Mouse (Mus musculus): Measurements from ENCODE around the gene Pml. TPM values are rescaled to one million over a fixed set of nuclear protein-coding genes. Genes with fewer than 3 reads are reported as not detected.
"Not testable (repeated sequence)": the region's sequence is repeated elsewhere in the genome, so short reads cannot be mapped to it uniquely, and the experiment has no call there.

The Pml gene
- polyA plus RNA-seq, 1 experiment from 2014 or later, result 37.1 TPM

- no peak overlapping the region for H3K27ac ChIP-seq
- WGBS (ENCODE audit: missing documents), result 48% methylated on average over 10 of the region's 10 CpGs
- H3K4me3 ChIP-seq (ENCODE audit: inconsistent target), result no peak overlapping the region
- H3K36me3 ChIP-seq (ENCODE audit: inconsistent target), result peaks cover 41% of the 10 kb centered on the region
- peaks cover 18% of the 10 kb centered on the region; the same call in 1 of the 2 replicates for H3K79me2 ChIP-seq (ENCODE audit: inconsistent target)
These were observed 6.4 kb upstream of the Pml start for GRCm38 (mm10) chr9:58255704-58256685.

GRCm38 (mm10) chr9:58255105-58255504 is 5.5 kb upstream of the Pml start:
- WGBS (ENCODE audit: missing documents), result 91% methylated on average over 1 of the region's 2 CpGs

GRCm38 (mm10) chr9:58253805-58254122 is 4.2 kb upstream of the Pml start:
- WGBS (ENCODE audit: missing documents), result 75% methylated on average over 2 of the region's 5 CpGs
- Histone ChIP-seq H3K27ac (peak overlapping the region; percentile 69), H3K4me3 (ENCODE audit: inconsistent target) (peak overlapping the region; percentile 70)

More at GRCm38 (mm10) chr9:58255105-58255504, 5.5 kb upstream of the Pml start:
- peaks cover 18% of the 10 kb centered on the region; the same call in 1 of the 2 replicates for H3K79me2 ChIP-seq (ENCODE audit: inconsistent target)
- no peak overlapping the region for H3K27ac ChIP-seq
- H3K36me3 ChIP-seq (ENCODE audit: inconsistent target), result peaks cover 34% of the 10 kb centered on the region
- no peak overlapping the region for H3K4me3 ChIP-seq (ENCODE audit: inconsistent target)

GRCm38 (mm10) chr9:58253033-58253804 is 3.6 kb upstream of the Pml start, which contains the start of gene Stoml1:
Gene Stoml1, plus strand, starts transcription at chr9:58253164.
- peaks cover 30% of the 10 kb centered on the region for H3K79me2 ChIP-seq (ENCODE audit: inconsistent target)
- WGBS (ENCODE audit: missing documents), result 1% methylated on average over 31 of the region's 31 CpGs
- H3K27ac ChIP-seq, result peak within 1 kb of the TSS; percentile 69
- peaks cover 18% of the 10 kb centered on the region for H3K36me3 ChIP-seq (ENCODE audit: inconsistent target)
- peak within 1 kb of the TSS; percentile 70 for H3K4me3 ChIP-seq (ENCODE audit: inconsistent target)

More at GRCm38 (mm10) chr9:58253805-58254122, 4.2 kb upstream of the Pml start:
- Histone ChIP-seq H3K36me3 (ENCODE audit: inconsistent target) (peaks cover 24% of the 10 kb centered on the region), H3K79me2 (ENCODE audit: inconsistent target) (peaks cover 25% of the 10 kb centered on the region)

GRCm38 (mm10) chr9:58250730-58251129 is 1.1 kb upstream of the Pml start:
- not testable (repeated sequence) for H3K36me3 ChIP-seq (ENCODE audit: inconsistent target); H3K4me3 ChIP-seq (ENCODE audit: inconsistent target); H3K27ac ChIP-seq
- H3K79me2 ChIP-seq (ENCODE audit: inconsistent target), result peaks cover 55% of the 10 kb centered on the region
- 100% methylated on average over 1 of the region's 1 CpGs for WGBS (ENCODE audit: missing documents)

- WGBS (ENCODE audit: missing documents), result 86% methylated on average over 8 of the region's 8 CpGs
- Histone ChIP-seq H3K79me2 (ENCODE audit: inconsistent target) (peaks cover 59% of the 10 kb centered on the region), H3K27ac (peak overlapping the region; percentile 93), H3K36me3 (ENCODE audit: inconsistent target) (peaks cover 2% of the 10 kb centered on the region; the same call in 1 of the 2 replicates), H3K4me3 (ENCODE audit: inconsistent target) (no peak overlapping the region)
These were observed 736 bp upstream of the Pml start for GRCm38 (mm10) chr9:58250322-58250721.

GRCm38 (mm10) chr9:58248746-58249413 is 706 bp downstream of the Pml start:
- WGBS (ENCODE audit: missing documents), result 5% methylated on average over 7 of the region's 7 CpGs
- peak overlapping the region; percentile 85 for H3K4me3 ChIP-seq (ENCODE audit: inconsistent target)
- H3K36me3 ChIP-seq (ENCODE audit: inconsistent target), result peaks cover 14% of the 10 kb centered on the region; the same call in 1 of the 2 replicates
- peak overlapping the region; percentile 93 for H3K27ac ChIP-seq
- H3K79me2 ChIP-seq (ENCODE audit: inconsistent target), result peaks cover 63% of the 10 kb centered on the region

- Histone ChIP-seq H3K4me3 (ENCODE audit: inconsistent target) (peak overlapping the region; percentile 85), H3K27ac (peak overlapping the region; percentile 17; the same call in 1 of the 2 replicates), H3K79me2 (ENCODE audit: inconsistent target) (peaks cover 72% of the 10 kb centered on the region), H3K36me3 (ENCODE audit: inconsistent target) (peaks cover 27% of the 10 kb centered on the region; the same call in 1 of the 2 replicates)
- WGBS (ENCODE audit: missing documents), result 11% methylated on average over 25 of the region's 25 CpGs
These were observed 2.4 kb downstream of the Pml start for GRCm38 (mm10) chr9:58247064-58247759.

GRCm38 (mm10) chr9:58246083-58246591 is 3.4 kb downstream of the Pml start:
- H3K4me3 ChIP-seq (ENCODE audit: inconsistent target), result no peak overlapping the region
- WGBS (ENCODE audit: missing documents), result 3% methylated on average over 4 of the region's 4 CpGs
- H3K27ac ChIP-seq, result no peak overlapping the region

GRCm38 (mm10) chr9:58243696-58244095 is 5.9 kb downstream of the Pml start:
- Histone ChIP-seq H3K36me3 (ENCODE audit: inconsistent target) (peaks cover 48% of the 10 kb centered on the region), H3K4me3 (ENCODE audit: inconsistent target) (no peak overlapping the region), H3K27ac (no peak overlapping the region), H3K79me2 (ENCODE audit: inconsistent target) (peaks cover 100% of the 10 kb centered on the region)
- WGBS (ENCODE audit: missing documents), result 88% methylated on average over 6 of the region's 6 CpGs

More at GRCm38 (mm10) chr9:58246083-58246591, 3.4 kb downstream of the Pml start:
- Histone ChIP-seq H3K36me3 (ENCODE audit: inconsistent target) (peaks cover 35% of the 10 kb centered on the region; the same call in 1 of the 2 replicates), H3K79me2 (ENCODE audit: inconsistent target) (peaks cover 83% of the 10 kb centered on the region)

GRCm38 (mm10) chr9:58242696-58243095 is 6.9 kb downstream of the Pml start:
- H3K4me3 ChIP-seq (ENCODE audit: inconsistent target), result no peak overlapping the region
- peaks cover 49% of the 10 kb centered on the region for H3K36me3 ChIP-seq (ENCODE audit: inconsistent target)
- H3K27ac ChIP-seq, result no peak overlapping the region
- peaks cover 100% of the 10 kb centered on the region for H3K79me2 ChIP-seq (ENCODE audit: inconsistent target)
- 77% methylated on average over 5 of the region's 5 CpGs for WGBS (ENCODE audit: missing documents)

GRCm38 (mm10) chr9:58241780-58242485 is 7.7 kb downstream of the Pml start:
- Histone ChIP-seq H3K79me2 (ENCODE audit: inconsistent target) (peaks cover 100% of the 10 kb centered on the region), H3K4me3 (ENCODE audit: inconsistent target) (no peak overlapping the region), H3K36me3 (ENCODE audit: inconsistent target) (peaks cover 57% of the 10 kb centered on the region), H3K27ac (no peak overlapping the region)
- 80% methylated on average over 7 of the region's 9 CpGs for WGBS (ENCODE audit: missing documents)

- no peak overlapping the region for H3K27ac ChIP-seq
- peaks cover 57% of the 10 kb centered on the region for H3K79me2 ChIP-seq (ENCODE audit: inconsistent target)
- H3K36me3 ChIP-seq (ENCODE audit: inconsistent target), result peaks cover 45% of the 10 kb centered on the region
- H3K4me3 ChIP-seq (ENCODE audit: inconsistent target), result no peak overlapping the region
- 91% methylated on average over 24 of the region's 28 CpGs for WGBS (ENCODE audit: missing documents)
These were observed 15.0 kb downstream of the Pml start for GRCm38 (mm10) chr9:58234502-58235015.
